Mouse (Mus musculus): ENCODE data around the gene Polh.

- TF ChIP-seq POLR2A (IDR thresholded peaks at IDR 0.05; ENCODE audit: control insufficient read depth, extremely low read depth, insufficient read depth, low read length, poor library complexity) (no peak), CTCF (IDR thresholded peaks at IDR 0.05; ENCODE audit: borderline replicate concordance, control insufficient read depth, extremely low read depth, insufficient read depth, low read length, poor library complexity) (no peak)
Observed at GRCm38 (mm10) chr17:46203078-46203477, 633 bp upstream of the Polh start.

All from thymus, adult 2 months (tissue).